Mouse (Mus musculus): ENCODE data around the gene Arl6ip4.

- TF ChIP-seq CTCF (conservative IDR thresholded peaks at IDR 0.05; ENCODE audit: insufficient read depth, insufficient read length, low read depth, low read length), result no peak
- TF ChIP-seq POLR2A (IDR thresholded peaks at IDR 0.05; ENCODE audit: low read depth, low read length), result no peak
Observed at GRCm38 (mm10) chr5:124093120-124093794, 22.6 kb upstream of the Arl6ip4 start.
